Mouse (Mus musculus): ENCODE measurements around the gene Gm15557. TPM values are rescaled to one million over a fixed set of nuclear protein-coding genes. Genes with fewer than 3 reads are reported as not detected.

Gene Gm15557
- polyA plus RNA-seq, 1 experiment from 2014 or later = not detected

GRCm38 (mm10) chr2:155991151-155991550, 50.6 kb downstream of the Gm15557 start:
- ATAC-seq (replicated peaks; ENCODE audit: insufficient number of reproducible peaks, low FRiP score, low TSS enrichment, low read depth) (no peak), DNase-seq (ENCODE audit: low spot score) (no peak)
- no peak overlapping the region for H3K4me2 ChIP-seq (ENCODE audit: low read depth, low read length)
- H3K9ac ChIP-seq (replicated peaks; ENCODE audit: low read length) = no peak overlapping the region
- H3K27ac ChIP-seq (replicated peaks; ENCODE audit: low read depth, low read length) = no peak overlapping the region
- no peaks in the 10 kb centered on the region for H3K27me3 ChIP-seq (ENCODE audit: control insufficient read depth, insufficient read depth, low read length)
- peaks cover 30% of the 10 kb centered on the region for H3K36me3 ChIP-seq (replicated peaks; ENCODE audit: control insufficient read depth, insufficient read depth, low read depth, low read length)
- 91% methylated on average over 10 of the region's 10 CpGs for WGBS
- no peaks in the 10 kb centered on the region for H3K4me1 ChIP-seq (ENCODE audit: control insufficient read depth, insufficient read depth, low read length)
- H3K9me3 ChIP-seq (replicated peaks; ENCODE audit: control insufficient read depth, low read length) = no peaks in the 10 kb centered on the region
- H3K4me3 ChIP-seq (ENCODE audit: low read depth, low read length) = no peak overlapping the region

- Histone ChIP-seq H3K36me3 (replicated peaks; ENCODE audit: control insufficient read depth, insufficient read depth, low read depth, low read length) (peaks cover 32% of the 10 kb centered on the region), H3K9me3 (replicated peaks; ENCODE audit: control insufficient read depth, low read length) (no peaks in the 10 kb centered on the region), H3K4me1 (ENCODE audit: control insufficient read depth, insufficient read depth, low read length) (no peaks in the 10 kb centered on the region), H3K9ac (replicated peaks; ENCODE audit: low read length) (no peak overlapping the region), H3K27ac (replicated peaks; ENCODE audit: low read depth, low read length) (no peak overlapping the region), H3K4me2 (ENCODE audit: low read depth, low read length) (no peak overlapping the region), H3K27me3 (ENCODE audit: control insufficient read depth, insufficient read depth, low read length) (no peaks in the 10 kb centered on the region), H3K4me3 (ENCODE audit: low read depth, low read length) (no peak overlapping the region)
- DNase-seq (ENCODE audit: low spot score) (no peak), ATAC-seq (replicated peaks; ENCODE audit: insufficient number of reproducible peaks, low FRiP score, low TSS enrichment, low read depth) (no peak)
- 88% methylated on average over 14 of the region's 14 CpGs for WGBS
Observed at GRCm38 (mm10) chr2:155991863-155992321, 51.4 kb downstream of the Gm15557 start.

Other genes with a start within 250 kb of the Gm15557 start
- 143 and 148 TPM in 2 replicates for gene Trpc4ap, start 248.3 kb upstream of the Gm15557 start, polyA plus RNA-seq (2014; fragmentation: Nextera tagmentation; extraction: Ambion mirVana)
- gene Edem2, start 211.3 kb upstream of the Gm15557 start, polyA plus RNA-seq (2014; fragmentation: Nextera tagmentation; extraction: Ambion mirVana) = 22.7 and 28.9 TPM in 2 replicates
- gene Gm17581, start 204.9 kb upstream of the Gm15557 start, polyA plus RNA-seq (2014; fragmentation: Nextera tagmentation; extraction: Ambion mirVana) = not detected in 2 replicates
- gene Procr, start 189.6 kb upstream of the Gm15557 start, polyA plus RNA-seq (2014; fragmentation: Nextera tagmentation; extraction: Ambion mirVana) = 2.7 and 2.8 TPM in 2 replicates
- gene Mmp24, start 165.4 kb upstream of the Gm15557 start, polyA plus RNA-seq (2014; fragmentation: Nextera tagmentation; extraction: Ambion mirVana) = 0.70 and 0.73 TPM in 2 replicates
- gene BC029722, start 121.3 kb upstream of the Gm15557 start, polyA plus RNA-seq (2014; fragmentation: Nextera tagmentation; extraction: Ambion mirVana) = 5.7 and 6.6 TPM in 2 replicates
- gene Eif6, start 113.8 kb upstream of the Gm15557 start, polyA plus RNA-seq (2014; fragmentation: Nextera tagmentation; extraction: Ambion mirVana) = 198 and 213 TPM in 2 replicates
- gene Fam83c, start 105.9 kb upstream of the Gm15557 start, polyA plus RNA-seq (2014; fragmentation: Nextera tagmentation; extraction: Ambion mirVana) = 0.14 and 0.15 TPM in 2 replicates
- 85.3 and 87.7 TPM in 2 replicates for gene Uqcc1, start 10.4 kb upstream of the Gm15557 start, polyA plus RNA-seq (2014; fragmentation: Nextera tagmentation; extraction: Ambion mirVana)
- gene Gdf5, start 4.6 kb downstream of the Gm15557 start, polyA plus RNA-seq (2014; fragmentation: Nextera tagmentation; extraction: Ambion mirVana) = 3.2 TPM in 2 replicates
- 13.4 and 14.0 TPM in 2 replicates for gene Cep250, start 15.7 kb downstream of the Gm15557 start, polyA plus RNA-seq (2014; fragmentation: Nextera tagmentation; extraction: Ambion mirVana)
- gene 6430550D23Rik, start 67.2 kb downstream of the Gm15557 start, polyA plus RNA-seq (2014; fragmentation: Nextera tagmentation; extraction: Ambion mirVana) = 0.89 and 1.5 TPM in 2 replicates
- 175 and 210 TPM in 2 replicates for gene Ergic3, start 67.3 kb downstream of the Gm15557 start, polyA plus RNA-seq (2014; fragmentation: Nextera tagmentation; extraction: Ambion mirVana)
- gene Fer1l4, start 112.2 kb downstream of the Gm15557 start, polyA plus RNA-seq (2014; fragmentation: Nextera tagmentation; extraction: Ambion mirVana) = 0.10 TPM in 1 of 2 replicates, not detected in the other
- 4.4 and 6.3 TPM in 2 replicates for gene Spag4, start 124.4 kb downstream of the Gm15557 start, polyA plus RNA-seq (2014; fragmentation: Nextera tagmentation; extraction: Ambion mirVana)
- gene Cpne1, start 171.2 kb downstream of the Gm15557 start, polyA plus RNA-seq (2014; fragmentation: Nextera tagmentation; extraction: Ambion mirVana) = 51.3 and 55.4 TPM in 2 replicates
- gene Rbm12, start 171.2 kb downstream of the Gm15557 start, polyA plus RNA-seq (2014; fragmentation: Nextera tagmentation; extraction: Ambion mirVana) = 47.3 and 48.7 TPM in 2 replicates
- gene Gm28036, start 186.4 kb downstream of the Gm15557 start, polyA plus RNA-seq (2014; fragmentation: Nextera tagmentation; extraction: Ambion mirVana) = 20.1 and 23.8 TPM in 2 replicates
- gene Romo1, start 203.3 kb downstream of the Gm15557 start, polyA plus RNA-seq (2014; fragmentation: Nextera tagmentation; extraction: Ambion mirVana) = 356 and 375 TPM in 2 replicates
- 33.5 and 34.0 TPM in 2 replicates for gene Nfs1, start 203.5 kb downstream of the Gm15557 start, polyA plus RNA-seq (2014; fragmentation: Nextera tagmentation; extraction: Ambion mirVana)
- gene Rbm39, start 239.5 kb downstream of the Gm15557 start, polyA plus RNA-seq (2014; fragmentation: Nextera tagmentation; extraction: Ambion mirVana) = 678 and 756 TPM in 2 replicates

Measured in embryonic facial prominence, embryonic 11.5 days (tissue).